Mouse (Mus musculus) small intestine, adult 2 months (tissue): ENCODE measurements around the gene Hectd3.

Experiments used
- CTCF ChIP-seq: fragments of 200-500 bp; IDR thresholded peaks from 2 replicates; pipeline ENCODE4 v1.5.1; 2012; ENCODE audit warnings: low read depth, mild to moderate bottlenecking, control low read depth, inconsistent platforms, low read length, moderate library complexity, mixed read lengths; ENCODE audit not compliant: insufficient replicate concordance, insufficient read length; ENCODE audit errors: extremely low read depth
- POLR2A ChIP-seq: fragments of 200-500 bp; IDR thresholded peaks from 2 replicates; pipeline ENCODE4 v1.6.1; 2012; ENCODE audit warnings: low read depth, mild to moderate bottlenecking, control low read depth, inconsistent platforms, low read length, moderate library complexity

DNA sequence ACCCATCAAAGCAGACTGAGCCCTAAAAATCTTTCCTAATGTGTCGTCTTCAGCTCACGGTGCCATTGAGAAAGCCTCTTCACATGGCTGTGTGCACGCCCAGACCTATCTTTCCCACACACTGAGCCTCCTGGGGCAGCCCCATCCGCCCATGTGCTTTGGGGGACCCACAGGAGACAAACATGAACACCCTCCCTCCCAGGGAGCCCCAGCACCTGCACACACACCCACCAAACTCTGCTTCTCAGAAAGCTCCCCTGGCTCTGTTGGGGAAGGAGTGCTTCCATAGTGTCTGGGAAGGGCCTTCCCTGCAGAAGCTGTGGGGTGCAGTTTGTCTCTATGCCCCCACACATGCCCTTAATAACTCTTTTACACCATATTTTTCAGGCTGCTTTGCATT lies 9.5 kb downstream of the Hectd3 start:
- TF ChIP-seq CTCF (no peak), POLR2A (no peak)
